Mouse (Mus musculus) erythroblast, embryonic 14.5 days (primary cell): Measurements from ENCODE around the gene Plpp7.

Source experiments
- GATA1 ChIP-seq: IDR thresholded peaks from 2 replicates; pipeline ENCODE4 v1.6.1; 2012; ENCODE audit warnings: low read length, inconsistent platforms, mixed read lengths
- TAL1 ChIP-seq: IDR thresholded peaks from 3 replicates; pipeline ENCODE4 v1.6.1; 2012; ENCODE audit warnings: low read length, inconsistent platforms, mixed read lengths

GRCm38 (mm10) chr2:32085231-32085630 lies 10.1 kb upstream of the Plpp7 start:
- TF ChIP-seq GATA1 (peak; percentile 73), TAL1 (peak; percentile 44; the same call in 1 of the 3 replicates)
